Mouse (Mus musculus) Patski (cell line): ENCODE results near the gene Adk. TPM values are rescaled to one million over a fixed set of nuclear protein-coding genes. Genes with fewer than 3 reads are reported as not detected.

Experiments used
- ATAC-seq: fragments of 100-300 bp; one replicate; pipeline ENCODE4 v1.8.0; 2021
- CTCF ChIA-PET: fragments of 350-600 bp; sonication (Branson Sonifier 250); formaldehyde crosslinking; loops from one replicate; lab custom pipeline; 2022; ENCODE audit warnings: inconsistent platforms; lab: Charles Lee
- POLR2A ChIA-PET: fragments of 350-600 bp; sonication (Branson Sonifier 250); formaldehyde crosslinking; loops from one replicate; lab custom pipeline; 2022; ENCODE audit warnings: antibody characterized with exemption, inconsistent platforms; lab: Charles Lee
- DNase-seq: peaks from one replicate; pipeline ENCODE4 v3.0.0-alpha.2; 2011; ENCODE audit warnings: low read depth, low spot score
- H3K27me3 ChIP-seq: fragments of 371-371 bp; one replicate; pipeline ENCODE4 v1.5.1; 2021
- CTCF ChIP-seq: fragments of 100-300 bp; IDR thresholded peaks from one replicate; pipeline ENCODE4 v1.5.1; 2021
- in situ Hi-C: fragments of 300-500 bp; cut with MboI; formaldehyde crosslinking; loops from 3 replicates; pipeline ENCODE4 v1.11.1; 2018; ENCODE audit warnings: low pct_unique_long_range_greater_than_20kb, mixed read lengths
- polyA plus RNA-seq: library from polyadenylated mRNA; unstranded; gene quantifications from one replicate; pipeline ENCODE4 v1.2.3, GENCODE M21; 2021

The Adk gene
- polyA plus RNA-seq, 1 experiment from 2014 or later: 55.1 TPM

- in situ Hi-C loops: no loop called here
These were observed 188.7 kb downstream of the Adk start for GRCm38 (mm10) chr14:21241105-21241504.

GRCm38 (mm10) chr14:21251386-21251785, 199.0 kb downstream of the Adk start:
- TF ChIP-seq CTCF: no peak
- H3K27me3 ChIP-seq: no peaks in the 10 kb centered on the region
- ChIA-PET POLR2A (no interaction called here), CTCF (interaction anchor here (0.8 kb wide), 1 partner anchor 10 kb away, joined by 3 read pairs; no protein-coding TSS in a partner anchor)
- in situ Hi-C loops: no loop called here
- no peak for ATAC-seq
- no peak for DNase-seq

More at GRCm38 (mm10) chr14:21241105-21241504, 188.7 kb downstream of the Adk start:
- no peak for TF ChIP-seq CTCF
- CTCF ChIA-PET: interaction anchor here (1.7 kb wide), 1 partner anchor 10 kb away, joined by 4 read pairs; no protein-coding TSS in a partner anchor
- ATAC-seq (no peak), DNase-seq (no peak)
- H3K27me3 ChIP-seq: no peaks in the 10 kb centered on the region
- POLR2A ChIA-PET: no interaction called here

- ChIA-PET POLR2A (no interaction called here), CTCF (no interaction called here)
- ATAC-seq (no peak), DNase-seq (no peak)
- TF ChIP-seq CTCF: no peak
- in situ Hi-C loops: no loop called here
- H3K27me3 ChIP-seq: no peaks in the 10 kb centered on the region
These were observed 200.0 kb downstream of the Adk start for GRCm38 (mm10) chr14:21252326-21252886.

GRCm38 (mm10) chr14:21253321-21253992, 201.1 kb downstream of the Adk start:
- no peak for ATAC-seq
- DNase-seq: no peak
- TF ChIP-seq CTCF: no peak
- ChIA-PET POLR2A (no interaction called here), CTCF (interaction anchor here (1.6 kb wide), 1 partner anchor 99 kb away, joined by 3 read pairs; no protein-coding TSS in a partner anchor)
- no peaks in the 10 kb centered on the region for H3K27me3 ChIP-seq
- in situ Hi-C loops: no loop called here

- in situ Hi-C loops: no loop called here
- H3K27me3 ChIP-seq: no peaks in the 10 kb centered on the region
- CTCF ChIA-PET: interaction anchor here (1.1 to 1.6 kb wide), 2 partner anchors 10 to 100 kb away, joined by 3 to 4 read pairs; no protein-coding TSS in a partner anchor
- no peak for DNase-seq
- POLR2A ChIA-PET: no interaction called here
- peak; percentile 26 for TF ChIP-seq CTCF
- no peak for ATAC-seq
These were observed 201.6 kb downstream of the Adk start for GRCm38 (mm10) chr14:21253993-21254339.

GRCm38 (mm10) chr14:21268229-21268628, 215.9 kb downstream of the Adk start:
- DNase-seq (no peak), ATAC-seq (no peak)
- in situ Hi-C loops: no loop called here
- CTCF ChIA-PET: no interaction called here
- POLR2A ChIA-PET: no interaction called here
- TF ChIP-seq CTCF: no peak
- H3K27me3 ChIP-seq: no peaks in the 10 kb centered on the region

- in situ Hi-C loops: no loop called here
- ChIA-PET POLR2A (interaction anchor here (0.5 to 0.6 kb wide), 2 partner anchors 11 to 491 kb away, joined by 3 to 4 read pairs; no protein-coding TSS in a partner anchor), CTCF (interaction anchor here (1.0 kb wide), 1 partner anchor 25 kb away, joined by 3 read pairs; no protein-coding TSS in a partner anchor)
- no peaks in the 10 kb centered on the region for H3K27me3 ChIP-seq
- TF ChIP-seq CTCF: no peak
- no peak for DNase-seq
- ATAC-seq: no peak
These were observed 219.1 kb downstream of the Adk start for GRCm38 (mm10) chr14:21271472-21271871.

GRCm38 (mm10) chr14:21275786-21276185, 223.4 kb downstream of the Adk start:
- TF ChIP-seq CTCF: no peak
- no peaks in the 10 kb centered on the region for H3K27me3 ChIP-seq
- ChIA-PET POLR2A (no interaction called here), CTCF (no interaction called here)
- in situ Hi-C loops: no loop called here
- DNase-seq (no peak), ATAC-seq (no peak)

GRCm38 (mm10) chr14:21278290-21278689, 225.9 kb downstream of the Adk start:
- no peak for TF ChIP-seq CTCF
- in situ Hi-C loops: no loop called here
- ATAC-seq: no peak
- no peak for DNase-seq
- ChIA-PET POLR2A (no interaction called here), CTCF (no interaction called here)
- H3K27me3 ChIP-seq: no peaks in the 10 kb centered on the region

- in situ Hi-C loops: no loop called here
- no peaks in the 10 kb centered on the region for H3K27me3 ChIP-seq
- CTCF ChIA-PET: no interaction called here
- no peak for ATAC-seq
- no peak for TF ChIP-seq CTCF
- POLR2A ChIA-PET: no interaction called here
- DNase-seq: no peak
These were observed 226.6 kb downstream of the Adk start for GRCm38 (mm10) chr14:21278907-21279535.

GRCm38 (mm10) chr14:21280451-21280850, 228.1 kb downstream of the Adk start:
- ATAC-seq (no peak), DNase-seq (no peak)
- POLR2A ChIA-PET: no interaction called here
- no peaks in the 10 kb centered on the region for H3K27me3 ChIP-seq
- in situ Hi-C loops: no loop called here
- CTCF ChIA-PET: no interaction called here
- no peak for TF ChIP-seq CTCF
